Mouse (Mus musculus) stomach, postnatal 0 days (tissue): ENCODE data around the gene Pou5f2.

Source experiments
- CTCF ChIP-seq: IDR thresholded peaks from 2 replicates; pipeline ENCODE4 v1.5.1; 2016; ENCODE audit warnings: antibody characterized with exemption, low read depth, mild to moderate bottlenecking, moderate library complexity
- EP300 ChIP-seq: optimal IDR thresholded peaks from 2 replicates; pipeline ENCODE3; 2016; ENCODE audit warnings: antibody characterized with exemption

DNA sequence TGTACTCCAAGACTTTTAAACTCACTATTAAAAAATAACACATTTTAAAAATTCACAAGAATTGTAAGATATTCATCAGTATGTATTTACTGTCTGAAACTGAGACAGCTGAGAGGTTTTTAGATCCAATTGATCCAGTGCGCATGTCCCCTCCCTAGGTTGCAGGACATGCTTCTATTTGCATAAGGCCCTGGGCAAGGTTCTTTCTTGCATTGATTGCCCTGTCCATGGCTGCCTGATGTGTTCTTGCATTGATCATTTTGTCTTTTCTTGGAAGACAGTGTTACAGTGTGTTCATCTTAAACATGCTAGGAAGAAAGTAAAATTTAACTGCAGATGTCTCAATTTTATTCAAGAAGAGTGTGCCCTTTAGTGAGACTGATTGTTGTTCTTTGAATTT, 47.6 kb upstream of the Pou5f2 start:
- no peak for TF ChIP-seq CTCF
- no peak for TF ChIP-seq EP300
